Mouse (Mus musculus) limb, embryonic 10.5 days (tissue): ENCODE results near the gene Mbnl1. TPM values are rescaled to one million over a fixed set of nuclear protein-coding genes. Genes with fewer than 3 reads are reported as not detected.

Experiments
- DNase-seq: peaks from one replicate; pipeline ENCODE4 v3.0.0-alpha.2; 2017; ENCODE audit warnings: low spot score
- H3K27ac ChIP-seq: fragments of 300-500 bp; sonication (generic); 2 replicates; pipeline ENCODE4 v1.5.1; 2016; ENCODE audit warnings: mild to moderate bottlenecking
- H3K27me3 ChIP-seq: fragments of 300-500 bp; sonication (generic); 2 replicates; pipeline ENCODE4 v1.6.1; 2016; ENCODE audit warnings: low read depth, mild to moderate bottlenecking; ENCODE audit not compliant: poor library complexity, severe bottlenecking
- H3K36me3 ChIP-seq: fragments of 300-500 bp; sonication (generic); 2 replicates; pipeline ENCODE4 v1.6.1; 2016; ENCODE audit warnings: mild to moderate bottlenecking, moderate library complexity
- H3K4me1 ChIP-seq: fragments of 300-500 bp; sonication (generic); 2 replicates; pipeline ENCODE4 v1.6.1; 2016
- H3K4me3 ChIP-seq: fragments of 300-500 bp; sonication (generic); 2 replicates; pipeline ENCODE4 v1.5.1; 2016; ENCODE audit warnings: mild to moderate bottlenecking, moderate library complexity
- H3K9me3 ChIP-seq: fragments of 300-500 bp; sonication (generic); replicated peaks from 2 replicates; pipeline ENCODE4 v1.6.1; 2016; ENCODE audit warnings: mild to moderate bottlenecking
- WGBS: fragments of 180-500 bp; shearing (Covaris S2); methylation state at CpG from one replicate; pipeline ENCODE4 v1.1.7; 2016; 5-methylcytosine and 5-hydroxymethylcytosine counted together
- polyA plus RNA-seq: library from polyadenylated mRNA; unstranded; fragments of >200 nt; fragmentation: Nextera tagmentation; extraction: Ambion mirVana; gene quantifications from 2 replicates; pipeline ENCODE4 v1.2.1, GENCODE M21; 2016

The Mbnl1 gene
- polyA plus RNA-seq, 1 experiment from 2014 or later: 53.1 TPM

DNA sequence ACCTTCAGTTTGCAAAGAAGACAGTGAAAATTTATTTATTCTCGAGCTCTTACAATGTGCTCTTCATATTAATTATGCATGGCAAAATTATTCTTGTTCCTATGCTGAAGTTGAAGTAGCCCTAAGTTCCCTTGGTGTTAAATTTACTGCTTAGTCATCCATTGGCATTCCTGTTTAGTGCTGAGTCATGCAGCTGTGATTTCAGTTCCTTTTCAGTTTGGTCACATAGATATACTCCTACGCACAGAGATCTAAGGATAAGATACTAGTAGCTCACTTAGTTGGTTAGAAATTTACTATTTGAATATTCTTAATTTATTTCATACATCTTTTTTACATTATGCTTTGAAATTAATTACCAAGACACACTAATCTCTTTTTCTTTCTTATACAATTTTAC is 143.5 kb downstream of the Mbnl1 start:
- Histone ChIP-seq H3K36me3 (peaks cover 38% of the 10 kb centered on the region), H3K4me1 (no peaks in the 10 kb centered on the region), H3K27me3 (no peaks in the 10 kb centered on the region), H3K9me3 (no peaks in the 10 kb centered on the region), H3K4me3 (no peak overlapping the region), H3K27ac (no peak overlapping the region)
- 83% methylated on average over 2 of the region's 2 CpGs for WGBS
- DNase-seq: no peak

DNA sequence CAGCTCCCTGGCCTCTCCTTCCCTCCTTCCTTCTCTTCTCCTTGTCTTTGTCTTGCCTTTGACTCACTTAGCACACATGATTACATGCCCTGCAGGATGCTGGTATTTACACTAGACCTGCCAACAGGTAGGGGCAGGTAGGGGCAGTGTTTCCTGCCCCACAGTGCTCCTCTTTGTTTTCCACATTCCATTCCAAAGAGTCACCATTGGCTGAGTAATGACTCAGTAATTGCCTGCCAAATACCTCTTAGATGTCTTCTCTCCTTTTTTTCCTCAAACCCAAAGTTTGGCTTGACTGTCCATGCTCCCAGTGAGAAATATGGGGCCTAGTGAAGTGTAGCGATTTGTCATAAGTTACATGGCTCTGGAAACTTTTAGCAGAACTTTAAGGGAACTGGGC is 145.0 kb downstream of the Mbnl1 start:
- no peaks in the 10 kb centered on the region for H3K27me3 ChIP-seq
- no peak overlapping the region for H3K4me3 ChIP-seq
- no peak for DNase-seq
- no peaks in the 10 kb centered on the region for H3K4me1 ChIP-seq
- 78% methylated on average over 1 of the region's 1 CpGs for WGBS
- no peak overlapping the region for H3K27ac ChIP-seq
- H3K36me3 ChIP-seq: peaks cover 44% of the 10 kb centered on the region
- H3K9me3 ChIP-seq: no peaks in the 10 kb centered on the region

DNA sequence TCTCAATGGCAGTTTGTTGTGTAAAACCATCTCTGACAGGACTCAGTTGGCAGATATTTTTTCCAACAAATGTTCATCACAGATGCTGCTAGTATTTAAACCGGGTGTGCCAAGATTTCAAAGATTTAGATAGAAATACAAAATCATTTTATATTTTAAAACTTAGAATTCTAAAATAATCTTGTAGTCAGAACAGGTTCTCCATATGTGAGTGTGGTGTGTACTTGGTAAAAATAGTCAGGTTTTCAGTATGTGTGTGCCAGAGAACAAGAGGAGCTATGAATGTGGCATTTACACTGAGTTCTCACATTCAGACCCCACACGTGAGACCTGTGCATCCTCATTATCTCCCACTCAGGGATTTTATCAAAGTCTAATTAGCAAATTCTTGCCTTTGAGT is 147.6 kb downstream of the Mbnl1 start:
- Histone ChIP-seq H3K4me3 (no peak overlapping the region), H3K27me3 (no peaks in the 10 kb centered on the region), H3K36me3 (peaks cover 25% of the 10 kb centered on the region; the same call in 1 of the 2 replicates), H3K4me1 (no peaks in the 10 kb centered on the region), H3K27ac (no peak overlapping the region), H3K9me3 (no peaks in the 10 kb centered on the region)
- DNase-seq: no peak
- WGBS: 92% methylated on average over 2 of the region's 2 CpGs

DNA sequence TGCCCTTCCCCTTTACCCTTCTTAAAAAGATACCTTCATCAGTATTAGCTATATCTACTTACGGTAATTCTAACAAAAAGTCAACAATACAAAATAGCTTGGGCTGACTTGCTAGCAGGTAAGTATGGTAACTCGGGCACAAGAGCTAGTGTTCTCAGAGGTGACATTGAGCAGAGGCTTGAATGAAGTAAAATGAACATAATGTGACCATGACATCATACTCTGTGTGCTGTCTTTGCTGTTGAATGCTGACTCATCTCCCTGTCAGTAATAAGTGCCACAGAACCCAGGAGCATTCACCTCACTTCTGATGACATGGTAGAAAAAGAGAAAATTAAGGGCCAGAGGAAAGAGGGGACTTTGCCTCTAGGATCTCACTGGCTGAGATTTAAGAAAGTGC is 158.6 kb downstream of the Mbnl1 start:
- no peaks in the 10 kb centered on the region for H3K9me3 ChIP-seq
- H3K36me3 ChIP-seq: peaks cover 14% of the 10 kb centered on the region
- no peaks in the 10 kb centered on the region for H3K27me3 ChIP-seq
- DNase-seq: no peak
- H3K4me3 ChIP-seq: no peak overlapping the region
- H3K4me1 ChIP-seq: no peaks in the 10 kb centered on the region
- H3K27ac ChIP-seq: no peak overlapping the region
- 95% methylated on average over 2 of the region's 2 CpGs for WGBS

DNA sequence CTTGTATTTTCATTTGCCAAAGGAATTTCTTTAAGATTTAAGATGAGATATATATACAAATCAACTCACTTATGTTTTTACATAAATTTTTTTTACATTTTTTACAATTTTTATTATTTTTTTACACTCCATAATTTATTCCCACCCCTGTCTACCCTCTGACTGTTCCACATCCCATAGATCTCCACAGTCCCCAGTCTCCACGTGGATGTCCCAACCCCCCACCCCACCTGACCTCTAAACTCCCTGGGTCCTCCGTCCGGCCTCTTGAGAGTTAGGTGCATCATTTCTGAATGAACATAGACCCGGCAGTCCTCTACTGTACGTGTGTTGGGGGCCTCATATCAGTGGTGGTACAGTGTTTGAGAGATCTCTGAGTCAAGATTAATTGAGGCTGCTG is 159.1 kb downstream of the Mbnl1 start:
- H3K36me3 ChIP-seq: peaks cover 9% of the 10 kb centered on the region
- no peaks in the 10 kb centered on the region for H3K9me3 ChIP-seq
- no peaks in the 10 kb centered on the region for H3K27me3 ChIP-seq
- no peak overlapping the region for H3K4me3 ChIP-seq
- no peaks in the 10 kb centered on the region for H3K4me1 ChIP-seq
- DNase-seq: no peak
- whole genome bisulfite sequencing: 86% methylated on average over 5 of the region's 5 CpGs
- no peak overlapping the region for H3K27ac ChIP-seq

DNA sequence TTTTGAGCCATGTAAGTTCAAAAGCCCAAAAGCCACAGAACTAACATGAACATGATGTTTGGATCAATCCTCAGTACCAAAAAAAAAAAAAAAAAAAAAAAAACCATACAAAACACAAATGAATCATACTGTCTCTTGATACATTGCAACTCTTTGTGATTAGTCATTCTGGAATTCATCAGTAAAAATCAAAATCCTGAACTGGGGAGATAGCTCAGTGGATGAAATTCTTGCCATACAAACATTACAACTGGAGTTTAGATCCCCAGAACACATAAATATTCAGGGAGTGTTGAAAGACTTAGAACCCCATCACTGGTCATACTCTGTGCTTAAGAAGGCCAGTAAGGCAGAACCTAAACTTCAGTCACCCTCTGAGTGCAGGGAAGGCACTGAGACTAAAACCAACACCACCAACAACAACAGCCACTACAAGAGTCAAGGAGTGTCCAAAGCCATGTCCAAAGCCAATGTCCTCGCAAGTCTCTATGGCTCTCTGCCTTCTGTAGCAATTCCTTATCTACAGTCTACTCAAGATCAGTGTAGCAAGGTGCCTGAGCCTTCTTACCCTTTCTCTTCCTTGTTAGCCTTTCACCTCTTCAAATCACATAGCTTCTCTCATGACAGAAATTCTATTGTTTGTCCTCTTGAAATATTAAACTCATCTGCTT is 160.3 kb downstream of the Mbnl1 start:
- no peaks in the 10 kb centered on the region for H3K4me1 ChIP-seq
- H3K27me3 ChIP-seq: no peaks in the 10 kb centered on the region
- no peak overlapping the region for H3K4me3 ChIP-seq
- no peak overlapping the region for H3K27ac ChIP-seq
- peaks cover 7% of the 10 kb centered on the region; the same call in 1 of the 2 replicates for H3K36me3 ChIP-seq
- H3K9me3 ChIP-seq: no peaks in the 10 kb centered on the region
- WGBS: 71% methylated on average over 1 of the region's 1 CpGs
- DNase-seq: no peak

DNA sequence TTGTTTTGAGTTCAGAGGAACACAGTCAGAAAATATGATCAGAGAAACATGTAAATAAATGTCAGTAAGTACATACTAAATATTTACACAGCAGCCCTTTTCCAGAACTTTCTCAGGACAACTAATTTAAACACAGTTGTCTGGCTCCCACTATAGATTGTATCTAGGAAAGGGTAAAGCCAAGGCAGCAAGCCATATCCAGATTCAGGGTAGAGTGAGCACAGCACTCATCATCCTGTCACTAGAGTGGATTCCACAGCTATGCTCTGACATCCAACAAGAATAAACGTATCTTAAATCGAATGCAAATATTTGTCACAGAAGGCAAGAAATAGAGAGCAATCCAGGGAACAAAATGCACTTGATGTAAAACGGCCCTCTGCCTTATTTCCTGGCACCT is 165.9 kb downstream of the Mbnl1 start:
- 92% methylated on average over 3 of the region's 3 CpGs for WGBS
- H3K36me3 ChIP-seq: no peaks in the 10 kb centered on the region
- H3K4me1 ChIP-seq: no peaks in the 10 kb centered on the region
- DNase-seq: no peak
- no peak overlapping the region for H3K27ac ChIP-seq
- H3K9me3 ChIP-seq: no peaks in the 10 kb centered on the region
- H3K27me3 ChIP-seq: no peaks in the 10 kb centered on the region
- H3K4me3 ChIP-seq: no peak overlapping the region

DNA sequence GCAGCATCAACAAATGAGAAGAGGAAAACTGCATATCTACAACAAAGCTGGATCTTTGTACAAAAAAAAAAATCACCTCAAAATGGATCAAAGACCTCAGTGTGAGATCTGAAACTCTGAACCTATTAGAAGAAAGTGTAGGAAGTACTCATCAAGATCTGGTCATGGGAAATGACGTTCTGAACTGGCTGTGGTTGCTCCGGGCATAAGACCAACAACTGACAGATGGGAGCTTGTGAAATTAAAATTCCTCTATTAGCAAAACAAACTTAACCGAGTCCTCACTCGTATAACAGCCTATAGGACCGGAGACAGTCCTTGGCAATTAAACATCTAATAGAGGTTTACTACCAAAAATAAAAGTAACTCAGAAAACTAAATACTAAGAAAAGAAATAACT is 166.5 kb downstream of the Mbnl1 start:
- 82% methylated on average over 5 of the region's 5 CpGs for WGBS
- DNase-seq: no peak

DNA sequence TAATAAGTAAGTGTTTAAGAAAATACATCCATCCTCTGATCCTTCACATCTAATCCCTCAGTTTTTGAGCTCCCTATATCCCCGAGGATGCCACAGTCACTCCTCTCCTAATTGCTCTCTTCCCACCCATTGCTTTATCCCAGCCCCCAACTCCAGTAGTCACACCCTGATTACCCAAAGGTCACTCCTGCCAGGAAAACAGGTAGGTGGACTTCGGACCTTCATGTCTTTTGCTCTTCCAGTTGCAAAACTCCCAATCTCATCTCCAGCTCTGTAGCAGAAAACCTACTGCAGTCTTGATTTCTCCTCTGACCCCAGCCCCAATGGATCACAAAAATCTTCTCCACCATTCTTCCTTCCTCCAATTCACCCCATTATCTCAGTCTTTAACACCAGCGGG is 169.6 kb downstream of the Mbnl1 start:
- Histone ChIP-seq H3K36me3 (no peaks in the 10 kb centered on the region), H3K27me3 (no peaks in the 10 kb centered on the region), H3K27ac (no peak overlapping the region), H3K9me3 (no peaks in the 10 kb centered on the region), H3K4me3 (no peak overlapping the region), H3K4me1 (no peaks in the 10 kb centered on the region)
- 78% methylated on average over 3 of the region's 3 CpGs for WGBS
- DNase-seq: no peak

More for the DNA sequence above, 166.5 kb downstream of the Mbnl1 start:
- H3K27ac ChIP-seq: no peak overlapping the region
- H3K4me1 ChIP-seq: no peaks in the 10 kb centered on the region
- H3K4me3 ChIP-seq: no peak overlapping the region
- no peaks in the 10 kb centered on the region for H3K9me3 ChIP-seq
- no peaks in the 10 kb centered on the region for H3K27me3 ChIP-seq
- no peaks in the 10 kb centered on the region for H3K36me3 ChIP-seq

DNA sequence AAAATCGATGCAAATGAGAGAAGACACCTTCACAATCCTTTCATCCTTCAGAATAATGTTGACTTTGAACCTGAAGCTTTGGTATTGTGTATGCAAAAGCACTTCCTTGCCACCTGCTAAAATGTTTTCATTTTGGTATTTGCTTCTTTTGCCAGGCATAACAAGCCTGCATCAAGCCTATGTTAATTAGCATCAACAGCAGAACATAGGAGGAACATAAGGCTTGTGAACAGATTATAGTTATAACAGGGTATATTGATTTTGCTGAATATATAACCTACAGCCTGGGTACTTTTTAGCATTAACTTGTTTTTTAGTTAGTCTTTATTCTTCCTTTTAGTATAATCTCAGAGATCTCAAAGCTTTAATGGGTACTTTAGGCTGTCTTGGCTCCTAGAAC is 172.9 kb downstream of the Mbnl1 start:
- no peaks in the 10 kb centered on the region for H3K36me3 ChIP-seq
- H3K27me3 ChIP-seq: no peaks in the 10 kb centered on the region
- H3K4me3 ChIP-seq: no peak overlapping the region
- H3K9me3 ChIP-seq: no peaks in the 10 kb centered on the region
- no peak overlapping the region for H3K27ac ChIP-seq
- H3K4me1 ChIP-seq: no peaks in the 10 kb centered on the region
- no peak for DNase-seq
- 87% methylated on average over 1 of the region's 1 CpGs for WGBS

DNA sequence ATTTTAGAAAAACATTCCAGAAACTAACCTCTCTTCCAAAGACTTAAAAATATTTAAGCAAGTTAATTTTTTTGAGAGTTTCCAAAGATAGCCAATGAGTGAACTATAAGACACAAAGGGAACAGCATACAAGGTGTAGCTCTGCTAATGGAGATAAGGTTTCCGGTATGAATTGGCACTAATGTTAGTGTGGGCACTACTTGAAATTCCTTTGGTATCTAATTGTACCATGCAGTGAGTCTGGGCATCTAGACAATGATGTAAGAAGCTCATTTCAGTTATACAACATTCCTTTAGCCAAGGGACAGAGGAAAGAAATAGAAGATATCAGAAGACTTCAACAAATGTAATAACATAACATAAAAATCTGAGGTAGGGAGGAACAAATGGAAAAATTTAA is 175.7 kb downstream of the Mbnl1 start:
- WGBS: 92% methylated on average over 1 of the region's 1 CpGs
- DNase-seq: no peak
- Histone ChIP-seq H3K27me3 (no peaks in the 10 kb centered on the region), H3K4me3 (no peak overlapping the region), H3K9me3 (no peaks in the 10 kb centered on the region), H3K36me3 (no peaks in the 10 kb centered on the region), H3K4me1 (no peaks in the 10 kb centered on the region), H3K27ac (no peak overlapping the region)

DNA sequence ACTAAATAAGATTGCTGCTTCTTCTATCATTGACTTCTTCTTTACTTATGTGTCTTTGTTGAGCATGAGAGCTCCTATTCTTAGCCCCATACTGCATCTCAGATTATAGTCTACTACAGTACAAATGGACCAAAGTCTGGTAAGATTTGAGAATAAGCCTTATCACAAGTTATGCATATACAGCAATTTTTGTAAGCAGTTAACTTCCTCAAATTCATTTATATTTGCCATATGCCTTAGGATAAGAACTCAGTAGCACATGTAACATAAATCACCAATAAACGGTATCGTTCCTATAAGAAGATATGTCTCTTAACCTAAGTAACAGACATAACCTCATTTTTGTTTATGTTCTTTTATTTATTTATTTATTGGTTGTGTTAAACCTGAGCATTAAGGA is 188.1 kb downstream of the Mbnl1 start:
- Histone ChIP-seq H3K27ac (no peak overlapping the region), H3K36me3 (no peaks in the 10 kb centered on the region), H3K9me3 (no peaks in the 10 kb centered on the region), H3K4me3 (no peak overlapping the region), H3K4me1 (no peaks in the 10 kb centered on the region), H3K27me3 (no peaks in the 10 kb centered on the region)
- 92% methylated on average over 2 of the region's 2 CpGs for WGBS
- DNase-seq: no peak
